Mouse (Mus musculus) lung, postnatal 0 days (tissue): ENCODE results near the gene Lrrc42. TPM values are rescaled to one million over a fixed set of nuclear protein-coding genes. Genes with fewer than 3 reads are reported as not detected.

Experiments
- ATAC-seq: fragments of 200-750 bp; cut with Nextera tagmentation; 2 replicates; pipeline ENCODE4 v1.8.0; 2017; ENCODE audit warnings: moderate library complexity
- DNase-seq: peaks from one replicate; pipeline ENCODE4 v3.0.0-alpha.2; 2016; ENCODE audit warnings: low spot score
- H3K27ac ChIP-seq: fragments of 300-500 bp; sonication (generic); 2 replicates; pipeline ENCODE4 v1.5.1; 2014; ENCODE audit warnings: antibody characterized with exemption, mild to moderate bottlenecking, low read length, mixed read lengths
- H3K27me3 ChIP-seq: fragments of 300-500 bp; sonication (generic); replicated peaks from 2 replicates; pipeline ENCODE4 v1.6.1; 2014; ENCODE audit warnings: low read length, mixed read lengths; ENCODE audit not compliant: insufficient read depth
- H3K36me3 ChIP-seq: fragments of 300-500 bp; sonication (generic); 2 replicates; pipeline ENCODE4 v1.6.1; 2014; ENCODE audit warnings: low read length, mixed read lengths; ENCODE audit not compliant: insufficient read depth
- H3K4me1 ChIP-seq: fragments of 300-500 bp; sonication (generic); 2 replicates; pipeline ENCODE4 v1.6.1; 2014; ENCODE audit warnings: antibody characterized with exemption, low read depth, low read length, mixed read lengths; ENCODE audit not compliant: insufficient read depth
- H3K4me2 ChIP-seq: fragments of 300-500 bp; sonication (generic); replicated peaks from 2 replicates; pipeline ENCODE4 v1.6.1; 2014; ENCODE audit warnings: low read depth, mild to moderate bottlenecking, low read length, moderate library complexity, mixed read lengths
- H3K4me3 ChIP-seq: fragments of 300-500 bp; sonication (generic); 2 replicates; pipeline ENCODE4 v1.5.1; 2014; ENCODE audit warnings: low read depth, low read length
- H3K9ac ChIP-seq: fragments of 300-500 bp; sonication (generic); replicated peaks from 2 replicates; pipeline ENCODE4 v1.6.1; 2014; ENCODE audit warnings: low read depth, mild to moderate bottlenecking
- H3K9me3 ChIP-seq: fragments of 300-500 bp; sonication (generic); 2 replicates; pipeline ENCODE4 v1.6.1; 2016; ENCODE audit warnings: low read length, mixed read lengths
- CTCF ChIP-seq: IDR thresholded peaks from 2 replicates; pipeline ENCODE4 v1.5.1; 2016; ENCODE audit warnings: antibody characterized with exemption, mild to moderate bottlenecking
- EP300 ChIP-seq: IDR thresholded peaks from 2 replicates; pipeline ENCODE4 v1.6.1; 2016; ENCODE audit warnings: antibody characterized with exemption, mild to moderate bottlenecking, control low read depth
- WGBS: fragments of 180-500 bp; shearing (Covaris S2); extraction: QIAGEN DNeasy Blood & Tissue Kit; methylation state at CpG from one replicate; pipeline ENCODE4 v1.1.7; 2014; 5-methylcytosine and 5-hydroxymethylcytosine counted together
- polyA plus RNA-seq: library from polyadenylated mRNA; unstranded; fragments of >200 nt; fragmentation: Nextera tagmentation; extraction: Ambion mirVana; gene quantifications from 2 replicates; pipeline ENCODE4 v1.2.1, GENCODE M21; 2015

Lrrc42 gene
- polyA plus RNA-seq, 1 experiment from 2014 or later: 41.3 TPM

DNA sequence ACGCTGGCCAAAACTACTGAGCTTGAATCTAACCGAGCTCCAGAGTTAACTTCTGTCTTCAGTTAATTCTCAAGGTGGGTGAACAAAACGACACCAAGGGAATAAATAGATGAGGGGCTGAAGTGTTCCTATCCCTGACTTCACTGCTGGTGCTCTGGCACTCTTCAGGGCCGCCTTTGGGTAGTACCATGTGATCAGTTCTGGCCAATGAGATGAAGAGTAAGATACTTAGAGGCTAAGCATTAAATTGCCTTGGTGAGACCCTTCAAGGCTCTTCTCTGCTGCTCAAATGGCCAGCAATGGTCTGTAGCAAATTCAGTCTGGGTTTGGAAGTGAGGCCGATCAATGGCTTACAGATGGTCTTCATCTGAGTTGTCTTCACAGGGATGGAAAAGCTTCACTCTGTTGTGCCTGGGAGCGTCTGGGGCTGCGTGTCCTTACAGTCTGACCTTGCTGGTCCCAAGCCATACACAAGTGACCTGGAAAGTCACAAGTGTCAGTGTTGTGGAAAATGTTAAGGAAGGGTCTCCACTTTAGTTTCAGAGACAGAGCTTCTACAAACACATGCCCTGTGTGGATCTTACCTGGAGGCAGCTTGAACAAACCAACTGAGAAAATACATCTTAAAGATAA is 27.6 kb upstream of the Lrrc42 start:
- no peak overlapping the region for H3K4me3 ChIP-seq
- TF ChIP-seq CTCF: no peak
- no peak for TF ChIP-seq EP300
- no peak overlapping the region for H3K9ac ChIP-seq
- no peak overlapping the region for H3K4me2 ChIP-seq
- 80% methylated on average over 7 of the region's 7 CpGs for WGBS
- no peak overlapping the region for H3K27ac ChIP-seq
- ATAC-seq (no peak), DNase-seq (no peak)
- no peaks in the 10 kb centered on the region for H3K36me3 ChIP-seq
- H3K27me3 ChIP-seq: no peaks in the 10 kb centered on the region
- no peaks in the 10 kb centered on the region for H3K4me1 ChIP-seq
- no peaks in the 10 kb centered on the region for H3K9me3 ChIP-seq

DNA sequence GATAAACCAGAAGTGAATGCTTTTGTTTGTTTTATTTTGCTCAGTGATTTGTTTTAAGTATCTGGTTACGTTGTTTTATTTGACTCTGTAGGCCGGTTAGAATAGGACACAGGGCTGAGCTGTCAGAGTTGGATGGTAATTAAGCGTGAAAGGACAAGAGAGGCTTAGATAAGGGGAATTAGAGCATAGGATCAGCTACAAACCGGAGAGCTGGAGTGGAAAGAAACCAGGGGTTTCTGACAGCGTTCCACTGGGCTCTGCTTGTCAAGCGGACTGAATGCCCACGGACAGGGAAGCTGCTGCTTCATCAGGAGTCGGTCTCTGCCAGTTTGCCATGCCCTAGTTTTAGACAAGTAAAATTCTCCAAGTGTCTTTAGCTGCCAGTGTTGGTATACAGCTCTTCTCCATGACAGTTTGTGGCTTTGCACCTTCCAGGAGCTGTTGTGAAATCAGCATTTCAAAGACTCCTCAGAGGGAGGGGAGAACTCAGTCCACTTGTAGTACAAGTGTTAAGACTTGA is 24.9 kb upstream of the Lrrc42 start:
- peak; percentile 32 for DNase-seq
- 33% methylated on average over 8 of the region's 8 CpGs for WGBS
- H3K4me2 ChIP-seq: no peak overlapping the region

DNA sequence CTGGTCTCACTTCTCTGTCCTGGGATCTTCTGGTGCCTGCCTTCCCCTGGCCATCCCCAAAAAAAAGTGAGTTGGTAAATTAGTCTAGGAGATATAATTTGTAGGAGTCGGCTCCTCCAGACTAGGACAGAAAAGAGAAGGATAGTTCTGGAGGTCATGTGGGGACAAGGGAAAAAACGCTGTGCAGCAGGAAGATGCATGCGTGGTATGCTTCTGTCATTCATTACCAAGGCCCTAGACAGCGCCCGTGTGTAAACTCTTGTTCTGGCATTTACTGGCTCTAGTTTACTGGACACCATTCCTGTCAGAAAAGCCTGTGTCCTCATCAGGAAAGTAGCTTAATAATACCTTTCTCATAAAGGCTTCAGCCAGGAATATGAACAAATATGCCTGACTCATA is 21.2 kb upstream of the Lrrc42 start:
- no peak overlapping the region for H3K27ac ChIP-seq
- ATAC-seq (no peak), DNase-seq (no peak)
- WGBS: 61% methylated on average over 5 of the region's 5 CpGs
- H3K36me3 ChIP-seq: no peaks in the 10 kb centered on the region
- no peak overlapping the region for H3K4me2 ChIP-seq
- no peak overlapping the region for H3K9ac ChIP-seq
- no peaks in the 10 kb centered on the region for H3K4me1 ChIP-seq
- no peaks in the 10 kb centered on the region for H3K27me3 ChIP-seq
- no peak overlapping the region for H3K4me3 ChIP-seq
- no peak for TF ChIP-seq CTCF
- no peak for TF ChIP-seq EP300
- H3K9me3 ChIP-seq: no peaks in the 10 kb centered on the region

More for the DNA sequence above, 24.9 kb upstream of the Lrrc42 start:
- no peaks in the 10 kb centered on the region for H3K27me3 ChIP-seq
- H3K36me3 ChIP-seq: no peaks in the 10 kb centered on the region
- H3K4me3 ChIP-seq: no peak overlapping the region
- no peak overlapping the region for H3K9ac ChIP-seq
- no peak for TF ChIP-seq EP300
- no peak for TF ChIP-seq CTCF
- no peaks in the 10 kb centered on the region for H3K9me3 ChIP-seq
- no peaks in the 10 kb centered on the region for H3K4me1 ChIP-seq
- peak; percentile 25; the same call in 1 of the 2 replicates for ATAC-seq
- no peak overlapping the region for H3K27ac ChIP-seq

DNA sequence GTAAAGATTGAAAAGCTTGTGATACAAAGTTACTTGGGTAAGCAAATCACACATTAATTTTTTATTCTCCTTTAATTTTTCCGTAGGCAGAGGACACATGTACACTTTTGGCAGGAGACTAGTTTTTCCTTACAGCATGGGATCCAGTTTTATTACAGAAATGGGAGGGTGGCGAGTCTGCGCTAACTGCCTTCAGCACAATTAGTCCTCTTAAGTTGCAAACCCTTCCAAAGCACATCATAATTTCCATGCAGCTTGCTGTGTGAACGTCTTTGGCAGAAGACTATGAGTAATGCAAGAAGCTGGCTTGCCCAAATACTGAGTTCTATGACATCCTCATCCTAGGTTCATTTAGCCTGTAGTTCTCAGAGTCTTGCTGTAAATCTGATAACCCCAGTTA is 20.4 kb upstream of the Lrrc42 start:
- no peak overlapping the region for H3K4me2 ChIP-seq
- H3K4me1 ChIP-seq: no peaks in the 10 kb centered on the region
- WGBS: 75% methylated on average over 4 of the region's 4 CpGs
- ATAC-seq (no peak), DNase-seq (peak; percentile 5)
- TF ChIP-seq EP300 (no peak), CTCF (no peak)
- H3K9ac ChIP-seq: no peak overlapping the region
- H3K27me3 ChIP-seq: no peaks in the 10 kb centered on the region
- no peak overlapping the region for H3K27ac ChIP-seq
- no peak overlapping the region for H3K4me3 ChIP-seq
- no peaks in the 10 kb centered on the region for H3K36me3 ChIP-seq
- no peaks in the 10 kb centered on the region for H3K9me3 ChIP-seq

DNA sequence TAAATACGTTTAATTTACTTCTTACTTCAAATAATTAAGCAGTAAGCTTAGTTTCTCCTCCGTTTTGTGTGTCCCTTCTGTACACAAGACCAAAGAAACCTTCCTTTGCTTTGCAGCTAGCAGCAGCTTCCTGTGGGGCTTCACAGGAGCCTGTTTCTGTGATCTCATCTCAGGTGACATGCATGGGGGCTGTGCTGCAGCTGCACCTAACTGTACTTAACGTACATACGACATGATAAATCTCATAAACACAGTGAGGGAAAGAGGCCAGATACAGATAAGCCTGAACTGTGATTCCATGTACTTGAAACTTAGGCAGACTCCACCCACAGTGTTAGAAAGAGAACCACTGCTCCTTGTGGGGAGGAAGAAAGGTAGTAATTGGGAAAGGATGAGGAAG is 6.7 kb upstream of the Lrrc42 start:
- H3K36me3 ChIP-seq: no peaks in the 10 kb centered on the region
- TF ChIP-seq EP300: no peak
- no peak for TF ChIP-seq CTCF
- no peaks in the 10 kb centered on the region for H3K4me1 ChIP-seq
- H3K9me3 ChIP-seq: no peaks in the 10 kb centered on the region
- no peaks in the 10 kb centered on the region for H3K27me3 ChIP-seq
- no peak for ATAC-seq
- DNase-seq: no peak
- no peak overlapping the region for H3K4me2 ChIP-seq
- WGBS: 36% methylated on average over 4 of the region's 4 CpGs
- no peak overlapping the region for H3K9ac ChIP-seq
- no peak overlapping the region for H3K27ac ChIP-seq
- H3K4me3 ChIP-seq: no peak overlapping the region

DNA sequence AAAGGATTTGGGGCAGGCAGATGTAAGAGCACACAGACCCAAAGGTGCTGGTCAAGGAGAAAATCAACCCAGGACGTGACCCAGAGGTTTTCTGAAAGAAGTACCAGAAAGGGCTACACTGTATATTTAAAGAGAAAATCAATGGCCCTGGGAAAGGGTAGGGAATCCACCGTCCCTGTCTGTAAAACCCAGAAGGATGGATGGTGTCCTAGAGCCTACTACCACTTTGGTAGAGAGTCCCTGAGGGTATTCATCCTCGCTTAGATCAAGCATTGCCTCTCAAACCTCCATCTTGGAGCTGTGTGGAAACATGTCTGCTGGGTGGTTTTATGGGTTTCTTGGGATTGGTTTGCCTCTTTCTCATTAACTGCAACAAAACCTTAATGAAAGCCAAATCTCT is 1.1 kb upstream of the Lrrc42 start:
- Histone ChIP-seq H3K4me3 (peak overlapping the region; percentile 73), H3K4me1 (peaks cover 5% of the 10 kb centered on the region; the same call in 1 of the 2 replicates), H3K4me2 (peak overlapping the region; percentile 49), H3K27ac (peak overlapping the region; percentile 72; the same call in 1 of the 2 replicates), H3K9ac (peak overlapping the region; percentile 72), H3K27me3 (no peaks in the 10 kb centered on the region), H3K36me3 (no peaks in the 10 kb centered on the region), H3K9me3 (no peaks in the 10 kb centered on the region)
- TF ChIP-seq EP300: no peak
- no peak for TF ChIP-seq CTCF
- ATAC-seq: no peak
- DNase-seq: no peak
- WGBS: 20% methylated on average over 3 of the region's 3 CpGs
